Mouse (Mus musculus) CH12.LX (cell line): ENCODE results near the gene Col5a3. TPM values are rescaled to one million over a fixed set of nuclear protein-coding genes. Genes with fewer than 3 reads are reported as not detected.

Experiments used
- DNase-seq: peaks from one replicate; pipeline ENCODE4 v3.0.0-alpha.2; 2013; ENCODE audit errors: extremely low read depth
- H3K27ac ChIP-seq: 2 replicates; pipeline ENCODE4 v1.5.1; 2012; ENCODE audit warnings: low read depth, mild to moderate bottlenecking, control low read depth, moderate library complexity; ENCODE audit not compliant: insufficient read depth
- H3K27me3 ChIP-seq: replicated peaks from 2 replicates; pipeline ENCODE3; 2012; ENCODE audit warnings: inconsistent platforms
- H3K36me3 ChIP-seq, 2 experiments: replicated peaks in 1 of 2; 2 replicates each; pipeline versions ENCODE3 to v1.6.1; 2012; ENCODE audit warnings: inconsistent platforms in 1 of 2, low read length in 1 of 2, mild to moderate bottlenecking in 1 of 2, mixed read lengths in 1 of 2, moderate library complexity in 1 of 2; ENCODE audit not compliant: control insufficient read depth in 1 of 2, insufficient read depth in 1 of 2
- H3K4me1 ChIP-seq, 2 experiments: 2 replicates each; pipeline ENCODE4 v1.6.1; 2012; ENCODE audit warnings: inconsistent platforms in 1 of 2, moderate library complexity in 1 of 2; ENCODE audit not compliant: insufficient read depth in 2 of 2, control insufficient read depth in 1 of 2
- H3K4me2 ChIP-seq: 2 replicates; pipeline ENCODE4 v1.6.1; 2012; ENCODE audit warnings: low read depth, mild to moderate bottlenecking, control low read depth; ENCODE audit not compliant: poor library complexity, insufficient read depth, severe bottlenecking
- H3K4me3 ChIP-seq, 3 experiments: fragments of 150-350 bp in 1 of 3; sonication (generic) in 1 of 3; replicated peaks in 1 of 3; 2 replicates each; pipeline versions ENCODE3 to v1.5.1; 2011 to 2012; ENCODE audit warnings: low read depth in 2 of 3, low read length in 2 of 3, mild to moderate bottlenecking in 2 of 3, moderate library complexity in 2 of 3, control low read depth in 1 of 3, improper control_type of control experiment in 1 of 3, inconsistent platforms in 1 of 3, mixed read lengths in 1 of 3; ENCODE audit not compliant: poor library complexity in 1 of 3
- H3K79me2 ChIP-seq: replicated peaks from 2 replicates; pipeline ENCODE4 v1.6.1; 2012; ENCODE audit warnings: mild to moderate bottlenecking, moderate library complexity; ENCODE audit not compliant: control insufficient read depth, poor library complexity, insufficient read depth, severe bottlenecking; ENCODE audit errors: extremely low read depth
- H3K9ac ChIP-seq: 2 replicates; pipeline ENCODE4 v1.6.1; 2012; ENCODE audit warnings: low read depth, mild to moderate bottlenecking, control low read depth, moderate library complexity; ENCODE audit not compliant: insufficient read depth
- H3K9me3 ChIP-seq: replicated peaks from 2 replicates; pipeline ENCODE3; 2012; ENCODE audit warnings: low read length, inconsistent platforms, mixed read lengths
- CHD1 ChIP-seq: IDR thresholded peaks from 2 replicates; pipeline ENCODE4 v1.6.1; 2012; ENCODE audit warnings: low read depth, low read length, improper control_type of control experiment, inconsistent platforms
- CTCF ChIP-seq, 2 experiments: IDR thresholded peaks in 1 of 2; conservative IDR thresholded peaks in 1 of 2; 2 replicates each; pipeline ENCODE4 v1.5.1; 2011 to 2012; ENCODE audit warnings: low read depth in 2 of 2, low read length in 2 of 2, improper control_type of control experiment in 1 of 2, inconsistent platforms in 1 of 2, mild to moderate bottlenecking in 1 of 2, moderate library complexity in 1 of 2
- ETS1 ChIP-seq: conservative IDR thresholded peaks from 2 replicates; pipeline ENCODE4 v1.6.1; 2012; ENCODE audit warnings: low read depth, mild to moderate bottlenecking, inconsistent platforms, low read length, improper control_type of control experiment, moderate library complexity
- IRF4 ChIP-seq: IDR thresholded peaks from 2 replicates; pipeline ENCODE4 v1.6.1; 2014; ENCODE audit warnings: low read depth, mild to moderate bottlenecking, inconsistent platforms, low read length, improper control_type of control experiment
- KAT2A ChIP-seq: IDR thresholded peaks from 2 replicates; pipeline ENCODE4 v1.6.1; 2012; ENCODE audit warnings: low read length, improper control_type of control experiment, inconsistent platforms; ENCODE audit not compliant: insufficient replicate concordance
- MAX ChIP-seq: IDR thresholded peaks from 2 replicates; pipeline ENCODE4 v1.6.1; 2011; ENCODE audit warnings: low read length, improper control_type of control experiment
- MAZ ChIP-seq: IDR thresholded peaks from 2 replicates; pipeline ENCODE4 v1.6.1; 2012; ENCODE audit warnings: low read depth, mild to moderate bottlenecking, inconsistent platforms, low read length, improper control_type of control experiment, moderate library complexity
- RAD21 ChIP-seq: IDR thresholded peaks from 2 replicates; pipeline ENCODE4 v1.6.1; 2011; ENCODE audit warnings: low read depth, mild to moderate bottlenecking, low read length, improper control_type of control experiment, moderate library complexity
- RCOR1 ChIP-seq: conservative IDR thresholded peaks from 2 replicates; pipeline ENCODE4 v1.6.1; 2012; ENCODE audit warnings: low read depth, mild to moderate bottlenecking, inconsistent platforms, low read length, improper control_type of control experiment
- SIN3A ChIP-seq: IDR thresholded peaks from 2 replicates; pipeline ENCODE4 v1.6.1; 2012; ENCODE audit warnings: low read length, improper control_type of control experiment, inconsistent platforms
- SMC3 ChIP-seq: IDR thresholded peaks from 2 replicates; pipeline ENCODE4 v1.6.1; 2011; ENCODE audit warnings: low read depth, low read length, improper control_type of control experiment
- TBP ChIP-seq: conservative IDR thresholded peaks from 2 replicates; pipeline ENCODE4 v1.6.1; 2011; ENCODE audit warnings: low read depth, low read length, improper control_type of control experiment
- USF1 ChIP-seq: IDR thresholded peaks from 2 replicates; pipeline ENCODE4 v1.6.1; 2014; ENCODE audit warnings: low read depth, mild to moderate bottlenecking, inconsistent platforms, low read length, improper control_type of control experiment
- USF2 ChIP-seq: conservative IDR thresholded peaks from 2 replicates; pipeline ENCODE4 v1.6.1; 2011; ENCODE audit warnings: low read depth, low read length, improper control_type of control experiment
- ZKSCAN1 ChIP-seq: IDR thresholded peaks from 2 replicates; pipeline ENCODE4 v1.6.1; 2012; ENCODE audit warnings: low read depth, inconsistent platforms, low read length, improper control_type of control experiment, borderline replicate concordance
- ZMIZ1 ChIP-seq: IDR thresholded peaks from 2 replicates; pipeline ENCODE4 v1.6.1; 2012; ENCODE audit warnings: low read depth, mild to moderate bottlenecking, inconsistent platforms, low read length, improper control_type of control experiment
- dilution Hi-C: fragments of 300-500 bp; cut with MboI; formaldehyde crosslinking; loops from 2 replicates; pipeline ENCODE4 v1.14.3; 2020; ENCODE audit warnings: low sequenced_read_pairs; ENCODE audit not compliant: extremely low pct_unique_long_range_greater_than_20kb, extremely low pct_ligation_motif_present
- in situ Hi-C: fragments of 300-500 bp; cut with MboI; formaldehyde crosslinking; loops from 3 replicates; pipeline ENCODE4 v1.14.3; 2019; ENCODE audit warnings: low sequenced_read_pairs, low pct_ligation_motif_present, low pct_unique_long_range_greater_than_20kb, mixed read lengths
- polyA plus RNA-seq: library from polyadenylated mRNA; unstranded; fragments of >175 nt; gene quantifications from 2 replicates; pipeline ENCODE4 v1.2.1, GENCODE M21; 2012; ENCODE audit warnings: low read depth; ENCODE audit not compliant: insufficient read length
- total RNA-seq, 2 experiments: library from RNA; depleted of rRNA; stranded (reverse); fragments of 300-350 nt in 1 of 2; fragments of >200 nt in 1 of 2; gene quantifications; 2 replicates each; pipeline ENCODE4 v1.2.3; 2012 to 2014

Gene Col5a3
- total and polyA plus RNA-seq, 3 experiments = 0.25 TPM; not detected in 2

- in situ Hi-C loops = loop anchor here (5.0 kb wide), 1 partner anchor 44 kb away; no protein-coding TSS in a partner anchor
These were observed 56.6 kb downstream of the Col5a3 start for GRCm38 (mm10) chr9:20758243-20758642.

GRCm38 (mm10) chr9:20757087-20757955, 57.5 kb downstream of the Col5a3 start:
- DNase-seq = peak; percentile 84
- dilution Hi-C loops = no loop called here
- in situ Hi-C loops = loop anchor here (5.0 kb wide), 1 partner anchor 45 kb away; no protein-coding TSS in a partner anchor
- no peak overlapping the region for H3K4me2 ChIP-seq
- TF ChIP-seq RCOR1 = no peak
- no peak for TF ChIP-seq MAX
- TF ChIP-seq MAZ = no peak
- TF ChIP-seq TBP = no peak
- no peak for TF ChIP-seq ZMIZ1
- no peak for TF ChIP-seq SIN3A
- TF ChIP-seq USF2 = no peak
- TF ChIP-seq IRF4 = no peak
- TF ChIP-seq ZKSCAN1 = no peak
- TF ChIP-seq CTCF (conservative IDR thresholded peaks at IDR 0.05 in 1 of 2, IDR thresholded peaks at IDR 0.05 in 1 of 2; ENCODE audit: low read depth in 2 of 2, low read length in 2 of 2) = peak; percentile 80 to 82
- TF ChIP-seq USF1 = no peak
- peak; percentile 51 for TF ChIP-seq SMC3
- TF ChIP-seq ETS1 = no peak
- TF ChIP-seq KAT2A = no peak
- TF ChIP-seq RAD21 = peak; percentile 50
- H3K4me1 ChIP-seq = peaks cover 0 to 29% of the 10 kb centered on the region in 2 experiments; a peak in 2 of 4 replicates
- no peak overlapping the region for H3K27ac ChIP-seq
- H3K79me2 ChIP-seq = no peaks in the 10 kb centered on the region
- H3K36me3 ChIP-seq = no peaks in the 10 kb centered on the region
- no peaks in the 10 kb centered on the region for H3K9me3 ChIP-seq
- H3K9ac ChIP-seq = no peak overlapping the region
- peaks cover 20% of the 10 kb centered on the region for H3K27me3 ChIP-seq
- H3K4me3 ChIP-seq = no peak overlapping the region

More at GRCm38 (mm10) chr9:20758243-20758642, 56.6 kb downstream of the Col5a3 start:
- Histone ChIP-seq H3K27me3 (peaks cover 17% of the 10 kb centered on the region), H3K4me2 (no peak overlapping the region), H3K4me1 (peaks cover 0 to 34% of the 10 kb centered on the region in 2 experiments; a peak in 3 of 4 replicates), H3K4me3 (no peak overlapping the region), H3K27ac (no peak overlapping the region), H3K9ac (no peak overlapping the region), H3K79me2 (no peaks in the 10 kb centered on the region), H3K9me3 (no peaks in the 10 kb centered on the region), H3K36me3 (no peaks in the 10 kb centered on the region)
- dilution Hi-C loops = no loop called here
- TF ChIP-seq CHD1 (no peak), RAD21 (no peak)
- DNase-seq = no peak
